Mouse (Mus musculus): ENCODE data around the gene Ms4a2. TPM values are rescaled to one million over a fixed set of nuclear protein-coding genes. Genes with fewer than 3 reads are reported as not detected.

The Ms4a2 gene
- polyA plus RNA-seq, 1 experiment from 2014 or later = 0.40 TPM

GRCm38 (mm10) chr19:11604603-11605002, 18.9 kb downstream of the Ms4a2 start, which contains the start of gene Ms4a6d:
Gene Ms4a6d (minus strand): TSS chr19:11604849.
- H3K9me3 ChIP-seq (ENCODE audit: control insufficient read depth, low read length) = no peaks in the 10 kb centered on the region
- ATAC-seq = no peak
- H3K27me3 ChIP-seq (replicated peaks; ENCODE audit: control insufficient read depth, insufficient read depth, low read length) = no peaks in the 10 kb centered on the region
- H3K4me2 ChIP-seq (ENCODE audit: low read depth, low read length) = no peak within 1 kb of the TSS
- no peaks in the 10 kb centered on the region for H3K36me3 ChIP-seq (ENCODE audit: control insufficient read depth, insufficient read depth, low read length)
- H3K9ac ChIP-seq (ENCODE audit: low read depth, low read length) = no peak within 1 kb of the TSS
- H3K4me1 ChIP-seq (ENCODE audit: control insufficient read depth, insufficient read depth, low read length) = no peaks in the 10 kb centered on the region
- 85% methylated on average over 2 of the region's 2 CpGs for WGBS
- H3K27ac ChIP-seq (ENCODE audit: low read length) = no peak within 1 kb of the TSS
- no peak within 1 kb of the TSS for H3K4me3 ChIP-seq (ENCODE audit: low read length)

GRCm38 (mm10) chr19:11602026-11602425, 21.5 kb downstream of the Ms4a2 start:
- Histone ChIP-seq H3K27me3 (replicated peaks; ENCODE audit: control insufficient read depth, insufficient read depth, low read length) (no peaks in the 10 kb centered on the region), H3K9ac (ENCODE audit: low read depth, low read length) (no peak overlapping the region), H3K4me2 (ENCODE audit: low read depth, low read length) (no peak overlapping the region), H3K9me3 (ENCODE audit: control insufficient read depth, low read length) (no peaks in the 10 kb centered on the region), H3K4me3 (ENCODE audit: low read length) (no peak overlapping the region), H3K4me1 (ENCODE audit: control insufficient read depth, insufficient read depth, low read length) (no peaks in the 10 kb centered on the region), H3K36me3 (ENCODE audit: control insufficient read depth, insufficient read depth, low read length) (no peaks in the 10 kb centered on the region), H3K27ac (ENCODE audit: low read length) (no peak overlapping the region)
- ATAC-seq = no peak
- 83% methylated on average over 2 of the region's 2 CpGs for WGBS

- H3K9me3 ChIP-seq (ENCODE audit: control insufficient read depth, low read length) = no peaks in the 10 kb centered on the region
- 82% methylated on average over 3 of the region's 3 CpGs for WGBS
These were observed 22.2 kb downstream of the Ms4a2 start for GRCm38 (mm10) chr19:11601349-11601748.

GRCm38 (mm10) chr19:11589891-11590449, 33.5 kb downstream of the Ms4a2 start:
- no peak overlapping the region for H3K4me3 ChIP-seq (ENCODE audit: low read length)
- H3K36me3 ChIP-seq (ENCODE audit: control insufficient read depth, insufficient read depth, low read length) = no peaks in the 10 kb centered on the region
- no peak for ATAC-seq
- no peaks in the 10 kb centered on the region for H3K27me3 ChIP-seq (replicated peaks; ENCODE audit: control insufficient read depth, insufficient read depth, low read length)
- H3K4me1 ChIP-seq (ENCODE audit: control insufficient read depth, insufficient read depth, low read length) = no peaks in the 10 kb centered on the region
- no peak overlapping the region for H3K4me2 ChIP-seq (ENCODE audit: low read depth, low read length)
- no peaks in the 10 kb centered on the region for H3K9me3 ChIP-seq (ENCODE audit: control insufficient read depth, low read length)
- 74% methylated on average over 2 of the region's 2 CpGs for WGBS
- H3K9ac ChIP-seq (ENCODE audit: low read depth, low read length) = no peak overlapping the region
- H3K27ac ChIP-seq (ENCODE audit: low read length) = no peak overlapping the region

More at GRCm38 (mm10) chr19:11601349-11601748, 22.2 kb downstream of the Ms4a2 start:
- no peak for ATAC-seq
- H3K27me3 ChIP-seq (replicated peaks; ENCODE audit: control insufficient read depth, insufficient read depth, low read length) = no peaks in the 10 kb centered on the region
- H3K4me2 ChIP-seq (ENCODE audit: low read depth, low read length) = no peak overlapping the region
- no peak overlapping the region for H3K27ac ChIP-seq (ENCODE audit: low read length)
- H3K36me3 ChIP-seq (ENCODE audit: control insufficient read depth, insufficient read depth, low read length) = no peaks in the 10 kb centered on the region
- H3K4me1 ChIP-seq (ENCODE audit: control insufficient read depth, insufficient read depth, low read length) = no peaks in the 10 kb centered on the region
- H3K4me3 ChIP-seq (ENCODE audit: low read length) = no peak overlapping the region
- H3K9ac ChIP-seq (ENCODE audit: low read depth, low read length) = no peak overlapping the region

GRCm38 (mm10) chr19:11589205-11589604, 34.3 kb downstream of the Ms4a2 start:
- WGBS = 74% methylated on average over 4 of the region's 4 CpGs
- no peak overlapping the region for H3K9ac ChIP-seq (ENCODE audit: low read depth, low read length)
- no peak overlapping the region for H3K4me3 ChIP-seq (ENCODE audit: low read length)
- H3K4me2 ChIP-seq (ENCODE audit: low read depth, low read length) = no peak overlapping the region
- H3K4me1 ChIP-seq (ENCODE audit: control insufficient read depth, insufficient read depth, low read length) = no peaks in the 10 kb centered on the region
- no peaks in the 10 kb centered on the region for H3K9me3 ChIP-seq (ENCODE audit: control insufficient read depth, low read length)
- no peak for ATAC-seq
- H3K36me3 ChIP-seq (ENCODE audit: control insufficient read depth, insufficient read depth, low read length) = no peaks in the 10 kb centered on the region
- H3K27ac ChIP-seq (ENCODE audit: low read length) = no peak overlapping the region
- no peaks in the 10 kb centered on the region for H3K27me3 ChIP-seq (replicated peaks; ENCODE audit: control insufficient read depth, insufficient read depth, low read length)

GRCm38 (mm10) chr19:11574965-11575364, 48.6 kb downstream of the Ms4a2 start:
- Histone ChIP-seq H3K36me3 (ENCODE audit: control insufficient read depth, insufficient read depth, low read length) (no peaks in the 10 kb centered on the region), H3K4me1 (ENCODE audit: control insufficient read depth, insufficient read depth, low read length) (no peaks in the 10 kb centered on the region), H3K27ac (ENCODE audit: low read length) (no peak overlapping the region), H3K9ac (ENCODE audit: low read depth, low read length) (no peak overlapping the region), H3K4me3 (ENCODE audit: low read length) (no peak overlapping the region), H3K27me3 (replicated peaks; ENCODE audit: control insufficient read depth, insufficient read depth, low read length) (no peaks in the 10 kb centered on the region), H3K4me2 (ENCODE audit: low read depth, low read length) (no peak overlapping the region), H3K9me3 (ENCODE audit: control insufficient read depth, low read length) (no peaks in the 10 kb centered on the region)
- no peak for ATAC-seq
- WGBS = 84% methylated on average over 8 of the region's 8 CpGs

Other genes starting within 250 kb of the Ms4a2 start
- gene Ms4a4a, start 248.2 kb downstream of the Ms4a2 start, polyA plus RNA-seq (2015; fragmentation: Nextera tagmentation; extraction: Ambion mirVana) = 7.2 and 9.6 TPM in 2 replicates
- 1.5 and 1.6 TPM in 2 replicates for gene Ms4a4c, start 218.9 kb downstream of the Ms4a2 start, polyA plus RNA-seq (2015; fragmentation: Nextera tagmentation; extraction: Ambion mirVana)
- gene Ms4a4b, start 180.2 kb downstream of the Ms4a2 start, polyA plus RNA-seq (2015; fragmentation: Nextera tagmentation; extraction: Ambion mirVana) = 0.50 and 0.72 TPM in 2 replicates
- 9.5 and 10.3 TPM in 2 replicates for gene Ms4a6c, start 154.4 kb downstream of the Ms4a2 start, polyA plus RNA-seq (2015; fragmentation: Nextera tagmentation; extraction: Ambion mirVana)
- gene Gm8369, start 137.8 kb downstream of the Ms4a2 start, polyA plus RNA-seq (2015; fragmentation: Nextera tagmentation; extraction: Ambion mirVana) = not detected in 2 replicates
- gene Ms4a6b, start 107.2 kb downstream of the Ms4a2 start, polyA plus RNA-seq (2015; fragmentation: Nextera tagmentation; extraction: Ambion mirVana) = 6.3 and 8.1 TPM in 2 replicates
- 4.0 and 4.3 TPM in 2 replicates for gene Ms4a4d, start 86.9 kb downstream of the Ms4a2 start, polyA plus RNA-seq (2015; fragmentation: Nextera tagmentation; extraction: Ambion mirVana)
- gene Ms4a6d, start 18.9 kb downstream of the Ms4a2 start, polyA plus RNA-seq (2015; fragmentation: Nextera tagmentation; extraction: Ambion mirVana) = 4.9 and 6.0 TPM in 2 replicates
- 0.42 TPM in 1 of 2 replicates, not detected in the other for gene Ms4a3, start 17.1 kb upstream of the Ms4a2 start, polyA plus RNA-seq (2015; fragmentation: Nextera tagmentation; extraction: Ambion mirVana)
- gene Oosp2, start 36.8 kb upstream of the Ms4a2 start, polyA plus RNA-seq (2015; fragmentation: Nextera tagmentation; extraction: Ambion mirVana) = not detected in 2 replicates
- not detected in 2 replicates for gene Oosp1, start 67.4 kb upstream of the Ms4a2 start, polyA plus RNA-seq (2015; fragmentation: Nextera tagmentation; extraction: Ambion mirVana)
- gene Oosp3, start 73.3 kb upstream of the Ms4a2 start, polyA plus RNA-seq (2015; fragmentation: Nextera tagmentation; extraction: Ambion mirVana) = not detected in 2 replicates
- not detected in 2 replicates for gene Gif, start 123.8 kb upstream of the Ms4a2 start, polyA plus RNA-seq (2015; fragmentation: Nextera tagmentation; extraction: Ambion mirVana)
- gene Mrpl16, start 146.7 kb upstream of the Ms4a2 start, polyA plus RNA-seq (2015; fragmentation: Nextera tagmentation; extraction: Ambion mirVana) = 56.3 and 62.2 TPM in 2 replicates
- 55.8 and 70.2 TPM in 2 replicates for gene Stx3, start 195.7 kb upstream of the Ms4a2 start, polyA plus RNA-seq (2015; fragmentation: Nextera tagmentation; extraction: Ambion mirVana)
- not detected in 2 replicates for gene Olfr1417, start 215.5 kb upstream of the Ms4a2 start, polyA plus RNA-seq (2015; fragmentation: Nextera tagmentation; extraction: Ambion mirVana)
- not detected in 2 replicates for gene Olfr1418, start 237.3 kb upstream of the Ms4a2 start, polyA plus RNA-seq (2015; fragmentation: Nextera tagmentation; extraction: Ambion mirVana)